Mouse (Mus musculus): ENCODE measurements at regions not wholly inside any gene's neighbourhood (a gene's known extent, or its start where the extent isn't known, plus 50 kb on each side); places are given as distances from the start of the nearest gene placed in this dataset.

DNA sequence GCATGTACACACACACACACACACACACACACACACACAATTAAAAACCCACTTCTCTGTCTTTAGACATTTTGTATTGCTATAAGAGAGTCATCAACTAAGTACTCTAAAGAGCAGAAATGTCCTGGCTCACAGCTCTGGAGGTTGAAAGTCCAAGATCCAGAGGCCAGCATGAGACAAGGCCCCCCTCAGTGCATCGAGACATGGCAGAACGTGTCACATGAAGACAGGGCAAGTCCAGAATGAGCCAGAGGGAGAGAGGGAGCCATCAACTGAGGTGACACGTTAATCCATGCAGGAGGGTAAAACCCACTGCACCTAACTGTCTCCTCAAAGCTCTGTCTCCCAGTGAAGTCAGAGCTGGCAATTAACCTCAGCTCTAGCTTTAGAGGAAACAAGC, 56.7 kb upstream of the Errfi1 start:
- TF ChIP-seq CTCF (IDR thresholded peaks at IDR 0.05; ENCODE audit: borderline replicate concordance, control insufficient read depth, extremely low read depth, insufficient read depth, low read length, poor library complexity) (no peak), POLR2A (IDR thresholded peaks at IDR 0.05; ENCODE audit: control insufficient read depth, extremely low read depth, insufficient read depth, low read length, poor library complexity) (no peak)
